Mouse (Mus musculus) heart, adult 9 months (tissue): Measurements from ENCODE around the gene Gm10447.

Source experiments
- DNase-seq, 2 experiments: peaks; one replicate each; pipeline ENCODE4 v3.0.0; 2022; ENCODE audit warnings: low spot score in 2 of 2

Gm10447 gene

GRCm38 (mm10) chr11:53456474-53457371, at the start of gene Gm10447, which contains the start of gene Shroom1:
Gene Gm10447 (minus strand): TSS chr11:53457110.
Gene Shroom1 (plus strand): TSS chr11:53457205.
- DNase-seq: peak; percentile 48 to 59

- DNase-seq: no peak
These were observed 48.2 kb upstream of the Gm10447 start for GRCm38 (mm10) chr11:53505026-53505663.

GRCm38 (mm10) chr11:53504376-53504775, 47.5 kb upstream of the Gm10447 start:
- no peak for DNase-seq

GRCm38 (mm10) chr11:53503738-53504137, 46.8 kb upstream of the Gm10447 start:
- no peak for DNase-seq

GRCm38 (mm10) chr11:53502039-53502765, 45.3 kb upstream of the Gm10447 start:
- no peak for DNase-seq

GRCm38 (mm10) chr11:53500569-53500968, 43.7 kb upstream of the Gm10447 start:
- no peak for DNase-seq

GRCm38 (mm10) chr11:53496946-53497345, 40.0 kb upstream of the Gm10447 start:
- DNase-seq: no peak

GRCm38 (mm10) chr11:53495417-53495816, 38.5 kb upstream of the Gm10447 start:
- DNase-seq: peak in 1 of 2 experiments; percentile 31

- no peak for DNase-seq
These were observed 36.5 kb upstream of the Gm10447 start for GRCm38 (mm10) chr11:53493243-53493955.

GRCm38 (mm10) chr11:53491954-53492401, 35.1 kb upstream of the Gm10447 start:
- DNase-seq: peak; percentile 68 to 82

GRCm38 (mm10) chr11:53489421-53489820, 32.5 kb upstream of the Gm10447 start:
- no peak for DNase-seq

GRCm38 (mm10) chr11:53489007-53489406, 32.1 kb upstream of the Gm10447 start:
- no peak for DNase-seq

GRCm38 (mm10) chr11:53486822-53487594, 30.1 kb upstream of the Gm10447 start:
- DNase-seq: no peak

GRCm38 (mm10) chr11:53486351-53486750, 29.4 kb upstream of the Gm10447 start:
- no peak for DNase-seq

GRCm38 (mm10) chr11:53485719-53486118, 28.8 kb upstream of the Gm10447 start:
- DNase-seq: no peak

GRCm38 (mm10) chr11:53483159-53483891, 26.4 kb upstream of the Gm10447 start:
- no peak for DNase-seq

- no peak for DNase-seq
These were observed 24.3 kb upstream of the Gm10447 start for GRCm38 (mm10) chr11:53481088-53481730.

GRCm38 (mm10) chr11:53479783-53480301, 22.9 kb upstream of the Gm10447 start, which contains the start of the genes Gm9945 and Sowaha:
Gene Gm9945 (plus strand): TSS chr11:53480166.
Gene Sowaha (minus strand): TSS chr11:53480274.
- no peak for DNase-seq

- no peak for DNase-seq
These were observed 22.4 kb upstream of the Gm10447 start for GRCm38 (mm10) chr11:53479171-53479782.
